Mouse (Mus musculus) heart, embryonic 16.5 days (tissue): ENCODE measurements around the gene Il22. TPM values are rescaled to one million over a fixed set of nuclear protein-coding genes. Genes with fewer than 3 reads are reported as not detected.
"Not testable (repeated sequence)": the region's sequence is repeated elsewhere in the genome, so short reads cannot be mapped to it uniquely, and the experiment has no call there.

Experiments
- ATAC-seq: fragments of 200-750 bp; cut with Nextera tagmentation; replicated peaks from 2 replicates; pipeline ENCODE4 v1.8.0; 2017; ENCODE audit warnings: moderate number of reproducible peaks; ENCODE audit not compliant: insufficient read depth, low FRiP score; ENCODE audit errors: extremely low read depth
- H3K27ac ChIP-seq: fragments of 300-500 bp; sonication (generic); 2 replicates; pipeline ENCODE4 v1.5.1; 2014; ENCODE audit warnings: mild to moderate bottlenecking, low read length, control low read depth, moderate library complexity
- H3K27me3 ChIP-seq: fragments of 300-500 bp; sonication (generic); 2 replicates; pipeline ENCODE4 v1.6.1; 2014; ENCODE audit warnings: low read length, mixed read lengths; ENCODE audit not compliant: control insufficient read depth, insufficient read depth
- H3K36me3 ChIP-seq: fragments of 300-500 bp; sonication (generic); 2 replicates; pipeline ENCODE4 v1.6.1; 2014; ENCODE audit not compliant: control insufficient read depth, insufficient read depth
- H3K4me1 ChIP-seq: fragments of 300-500 bp; sonication (generic); 2 replicates; pipeline ENCODE4 v1.6.1; 2014; ENCODE audit warnings: low read length, mixed read lengths; ENCODE audit not compliant: control insufficient read depth, insufficient read depth
- H3K4me2 ChIP-seq: fragments of 300-500 bp; sonication (generic); 2 replicates; pipeline ENCODE4 v1.6.1; 2014; ENCODE audit warnings: low read depth, mild to moderate bottlenecking, control low read depth, low read length
- H3K4me3 ChIP-seq: fragments of 300-500 bp; sonication (generic); 2 replicates; pipeline ENCODE4 v1.5.1; 2014; ENCODE audit warnings: mild to moderate bottlenecking, control low read depth, low read length
- H3K9ac ChIP-seq: fragments of 300-500 bp; sonication (generic); 2 replicates; pipeline ENCODE4 v1.6.1; 2014; ENCODE audit warnings: low read length, control low read depth
- H3K9me3 ChIP-seq: fragments of 300-500 bp; sonication (generic); replicated peaks from 2 replicates; pipeline ENCODE4 v1.6.1; 2016; ENCODE audit warnings: low read length; ENCODE audit not compliant: control insufficient read depth
- WGBS: fragments of 180-500 bp; shearing (Covaris S2); extraction: QIAGEN DNeasy Blood & Tissue Kit; methylation state at CpG from one replicate; pipeline ENCODE4 v1.1.7; 2014; 5-methylcytosine and 5-hydroxymethylcytosine counted together
- polyA plus RNA-seq: library from polyadenylated mRNA; unstranded; fragments of >200 nt; fragmentation: Nextera tagmentation; extraction: Ambion mirVana; gene quantifications from 2 replicates; pipeline ENCODE4 v1.2.1, GENCODE M21; 2015

Gene Il22
- polyA plus RNA-seq, 1 experiment from 2014 or later, result not detected

GRCm38 (mm10) chr10:118215719-118216393, 11.1 kb downstream of the Il22 start:
- not testable (repeated sequence) for H3K27ac ChIP-seq, H3K9ac ChIP-seq, H3K4me1 ChIP-seq, H3K36me3 ChIP-seq, H3K4me3 ChIP-seq, H3K27me3 ChIP-seq, H3K4me2 ChIP-seq, H3K9me3 ChIP-seq
- ATAC-seq, result peak; percentile 60; the same call in 1 of the 2 replicates
- WGBS, result 79% methylated on average over 2 of the region's 4 CpGs

GRCm38 (mm10) chr10:118227629-118228028, 22.9 kb downstream of the Il22 start:
- H3K9ac ChIP-seq, H3K4me3 ChIP-seq, H3K27me3 ChIP-seq, H3K9me3 ChIP-seq, H3K36me3 ChIP-seq, H3K27ac ChIP-seq, H3K4me1 ChIP-seq, H3K4me2 ChIP-seq, ATAC-seq: not testable (repeated sequence)
- WGBS, result no CpG with 5 or more reads among the region's 2 CpGs

- not testable (repeated sequence) for H3K9me3 ChIP-seq, H3K4me2 ChIP-seq, H3K4me3 ChIP-seq, H3K36me3 ChIP-seq, H3K27ac ChIP-seq, H3K27me3 ChIP-seq, H3K4me1 ChIP-seq, ATAC-seq, H3K9ac ChIP-seq
- no CpG with 5 or more reads among the region's 5 CpGs for WGBS
Observed at GRCm38 (mm10) chr10:118232607-118233006, 27.9 kb downstream of the Il22 start.

- H3K9me3 ChIP-seq, H3K4me3 ChIP-seq, H3K27ac ChIP-seq, H3K4me1 ChIP-seq, H3K27me3 ChIP-seq, H3K36me3 ChIP-seq, H3K9ac ChIP-seq, ATAC-seq, H3K4me2 ChIP-seq: not testable (repeated sequence)
- no CpG with 5 or more reads among the region's 13 CpGs for WGBS
Observed at GRCm38 (mm10) chr10:118240680-118241079, 35.9 kb downstream of the Il22 start, which contains the start of gene Gm32717. Gene Gm32717 (minus strand): TSS chr10:118240780.

- H3K4me3 ChIP-seq, H3K4me2 ChIP-seq, H3K27ac ChIP-seq, H3K27me3 ChIP-seq, H3K9me3 ChIP-seq, H3K36me3 ChIP-seq, H3K4me1 ChIP-seq, ATAC-seq, H3K9ac ChIP-seq: not testable (repeated sequence)
- 59% methylated on average over 11 of the region's 11 CpGs for WGBS
Observed at GRCm38 (mm10) chr10:118249006-118249595, 44.4 kb downstream of the Il22 start.

- H3K9ac ChIP-seq, result no peak overlapping the region
- H3K27ac ChIP-seq, result no peak overlapping the region
- no peaks in the 10 kb centered on the region for H3K4me1 ChIP-seq
- H3K36me3 ChIP-seq, result no peaks in the 10 kb centered on the region
- WGBS, result 47% methylated on average over 10 of the region's 10 CpGs
- H3K9me3 ChIP-seq, result no peaks in the 10 kb centered on the region
- ATAC-seq, result no peak
- H3K4me3 ChIP-seq, result no peak overlapping the region
- no peak overlapping the region for H3K4me2 ChIP-seq
- H3K27me3 ChIP-seq, result no peaks in the 10 kb centered on the region
Observed at GRCm38 (mm10) chr10:118250852-118251295, 46.1 kb downstream of the Il22 start.

DNA sequence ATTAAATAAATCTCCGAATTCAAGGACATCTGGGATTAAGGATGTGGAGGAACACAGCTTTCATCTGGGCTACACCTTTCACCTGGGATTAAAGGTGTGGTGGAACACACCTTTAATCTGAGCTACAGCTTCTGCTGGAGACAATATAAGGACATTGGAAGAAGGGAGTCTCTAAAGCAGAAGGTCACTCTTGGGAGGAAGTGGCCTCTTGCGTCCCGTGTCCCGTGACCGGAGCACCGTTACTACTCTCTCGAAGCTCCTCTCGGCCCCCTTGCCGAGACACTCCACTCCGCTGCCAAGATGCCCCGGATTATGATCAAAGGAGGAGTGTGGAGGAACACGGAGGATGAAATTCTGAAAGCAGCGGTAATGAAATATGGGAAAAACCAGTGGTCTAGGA, 53.6 kb downstream of the Il22 start, which contains the start of gene Gm32802:
TSS of gene Gm32802 (plus strand) at position 301 of the 400 bp plus-strand sequence.
- H3K36me3 ChIP-seq, H3K4me1 ChIP-seq, H3K9me3 ChIP-seq, H3K27me3 ChIP-seq, H3K27ac ChIP-seq, H3K4me3 ChIP-seq, ATAC-seq, H3K4me2 ChIP-seq, H3K9ac ChIP-seq: not testable (repeated sequence)
- no CpG with 5 or more reads among the region's 13 CpGs for WGBS

Other genes with a start within 250 kb of the Il22 start
- gene Mdm1, start 63.1 kb upstream of the Il22 start, polyA plus RNA-seq, result 15.8 and 19.3 TPM in 2 replicates
- gene Gm32717, start 35.8 kb downstream of the Il22 start, polyA plus RNA-seq, result not detected in 2 replicates
- gene Gm32802, start 53.7 kb downstream of the Il22 start, polyA plus RNA-seq, result not detected in 2 replicates
- gene Iltifb, start 90.1 kb downstream of the Il22 start, polyA plus RNA-seq, result not detected in 2 replicates
- not detected in 2 replicates for gene Gm9040, start 122.0 kb downstream of the Il22 start, polyA plus RNA-seq
- not detected in 2 replicates for gene Gm9044, start 127.5 kb downstream of the Il22 start, polyA plus RNA-seq
- gene Gm9045, start 132.9 kb downstream of the Il22 start, polyA plus RNA-seq, result 0.21 TPM in 1 of 2 replicates, not detected in the other
- gene Gm9046, start 138.3 kb downstream of the Il22 start, polyA plus RNA-seq, result not detected in 2 replicates
- gene Gm9048, start 143.7 kb downstream of the Il22 start, polyA plus RNA-seq, result not detected in 2 replicates
- gene Gm9049, start 149.2 kb downstream of the Il22 start, polyA plus RNA-seq, result 0.21 TPM in 1 of 2 replicates, not detected in the other
- not detected in 2 replicates for gene Ifng, start 236.1 kb downstream of the Il22 start, polyA plus RNA-seq